Mouse (Mus musculus) liver, embryonic 14.5 days (tissue): ENCODE measurements around the gene Ddo.

Experiments used
- CTCF ChIP-seq: IDR thresholded peaks from 2 replicates; pipeline ENCODE4 v1.5.1; 2016; ENCODE audit warnings: antibody characterized with exemption, low read depth, control low read depth
- EP300 ChIP-seq: IDR thresholded peaks from 2 replicates; pipeline ENCODE4 v1.6.1; 2016; ENCODE audit warnings: antibody characterized with exemption, low read depth

DNA sequence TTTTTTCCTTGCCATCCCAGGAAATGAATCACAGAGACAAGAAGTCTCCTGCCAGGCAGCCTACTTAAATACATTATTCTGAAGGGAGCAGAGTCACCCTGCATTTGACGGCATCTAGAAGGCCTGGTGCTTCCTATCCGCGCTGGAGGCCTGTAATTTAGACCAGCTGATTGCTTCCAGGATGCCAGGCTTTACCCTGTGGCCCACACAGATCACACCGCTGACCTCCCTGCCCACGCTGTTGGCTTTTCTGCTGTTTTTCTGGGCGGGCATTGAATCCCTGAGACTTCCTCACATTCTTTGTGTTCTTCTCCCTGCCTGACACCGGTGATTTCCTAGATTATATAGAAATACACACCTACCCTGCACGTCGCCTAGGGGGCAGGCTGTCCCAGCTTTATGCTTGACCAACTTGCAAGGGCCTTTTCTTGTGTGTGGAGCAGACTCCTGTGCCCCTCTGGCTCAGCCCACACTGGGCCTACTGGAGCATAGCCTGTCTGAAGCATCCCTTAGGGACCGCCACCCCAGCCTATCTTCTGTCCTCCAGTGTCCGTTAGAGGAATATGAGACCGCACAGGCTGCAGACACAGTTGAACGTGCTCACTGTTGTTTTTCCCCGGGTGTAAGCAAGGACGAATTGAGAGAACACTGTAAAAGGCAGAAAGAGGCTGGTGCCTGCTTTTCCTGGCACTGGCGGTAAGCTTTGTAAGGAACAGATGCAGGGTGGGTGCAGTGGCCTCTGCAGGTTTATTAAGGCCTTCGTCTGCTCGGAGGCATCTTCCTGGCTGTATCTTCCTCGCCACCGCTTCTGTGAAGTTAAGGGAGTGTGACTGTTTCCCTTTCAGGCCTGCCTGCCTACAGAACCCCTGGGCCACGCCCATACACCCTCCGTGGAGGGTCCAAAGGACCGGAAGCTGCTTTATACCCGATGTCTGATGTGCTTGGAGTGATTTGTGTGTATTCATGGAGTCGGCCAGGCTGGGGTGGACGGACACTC is 9.3 kb downstream of the Ddo start:
- TF ChIP-seq CTCF (peak; percentile 5; the same call in 1 of the 2 replicates), EP300 (no peak)
